Mouse (Mus musculus) neutrophil, adult 5-6 weeks (primary cell): Measurements from ENCODE around the gene Mtfr1l. TPM values are rescaled to one million over a fixed set of nuclear protein-coding genes. Genes with fewer than 3 reads are reported as not detected.
A peak's percentile ranks its signal among the peaks of the same experiment; 100 is the strongest.
"Not testable (repeated sequence)": the region's sequence is repeated elsewhere in the genome, so short reads cannot be mapped to it uniquely, and the experiment has no call there.

Source experiments
- ATAC-seq: fragments of 151-379, 151-347 bp; 2 replicates; pipeline ENCODE4 v1.8.0; 2017; ENCODE audit warnings: mild to moderate bottlenecking, moderate TSS enrichment; ENCODE audit not compliant: insufficient number of reproducible peaks, poor library complexity, low FRiP score, severe bottlenecking; ENCODE audit errors: extremely low read depth
- total RNA-seq: library from RNA; stranded (forward); fragments of 200-1000 nt; gene quantifications from 2 replicates; pipeline ENCODE4 v1.2.3, GENCODE M21; 2017

The Mtfr1l gene
- total RNA-seq, 1 experiment from 2014 or later = 37.7 TPM

DNA sequence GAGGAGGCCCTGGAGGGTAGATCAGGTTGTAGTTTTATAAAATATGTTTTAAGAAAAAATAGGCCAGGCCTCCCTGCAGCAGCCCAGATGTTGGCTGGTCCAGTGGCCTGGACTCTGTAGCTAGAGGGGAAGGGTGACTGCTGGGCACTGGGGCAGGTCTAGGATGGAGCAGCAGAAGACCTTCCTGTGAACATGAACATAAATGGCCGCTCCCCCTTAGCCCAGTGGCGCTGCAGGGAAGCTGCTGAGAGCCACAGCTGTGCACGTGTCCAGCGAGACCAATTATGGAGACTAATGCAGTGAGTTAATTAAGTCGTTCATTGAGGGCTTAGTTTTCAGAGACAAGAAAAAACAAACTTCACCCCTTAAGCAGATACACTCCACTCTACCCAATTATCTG lies 9.4 kb downstream of the Mtfr1l start:
- ATAC-seq = no peak

DNA sequence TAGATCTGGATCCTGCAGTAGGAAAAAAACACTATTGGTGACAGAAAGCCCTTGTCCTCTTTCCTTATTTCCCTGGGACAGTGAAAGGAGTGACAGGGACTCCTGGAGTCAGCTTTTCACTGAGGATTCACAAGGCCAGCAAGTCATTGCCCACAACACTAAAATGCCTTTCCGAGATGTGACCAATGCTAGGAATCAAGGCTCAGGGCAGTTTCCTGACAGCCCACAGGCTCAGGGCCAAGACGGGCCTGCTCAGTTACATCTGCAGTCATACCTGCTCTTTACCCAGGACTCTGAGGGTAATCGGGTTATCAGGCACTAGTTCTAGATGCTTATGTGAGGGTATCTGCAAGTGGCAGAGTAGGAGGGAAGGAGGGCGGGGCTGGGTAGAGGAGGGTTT lies 11.7 kb downstream of the Mtfr1l start:
- no peak for ATAC-seq

DNA sequence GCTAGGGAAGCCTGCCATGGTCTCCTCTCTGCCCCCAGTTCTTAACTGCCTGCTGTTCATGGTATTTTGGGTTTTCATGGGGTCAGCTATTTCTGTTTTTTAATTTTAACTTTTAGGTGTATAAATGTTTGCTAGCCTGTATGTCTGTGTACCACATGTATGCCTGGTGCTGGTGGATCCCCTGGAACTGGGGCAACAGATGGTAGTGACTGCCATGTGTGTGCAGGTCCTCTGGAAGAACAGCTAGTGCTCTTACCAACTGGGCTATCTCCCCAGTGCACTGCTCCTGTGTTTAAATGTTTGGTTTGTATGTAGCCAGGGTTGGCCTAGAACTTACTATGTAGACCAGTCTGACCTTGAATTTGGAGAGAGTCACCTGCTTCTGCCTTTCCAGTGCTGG lies 15.9 kb downstream of the Mtfr1l start:
- ATAC-seq = no peak

DNA sequence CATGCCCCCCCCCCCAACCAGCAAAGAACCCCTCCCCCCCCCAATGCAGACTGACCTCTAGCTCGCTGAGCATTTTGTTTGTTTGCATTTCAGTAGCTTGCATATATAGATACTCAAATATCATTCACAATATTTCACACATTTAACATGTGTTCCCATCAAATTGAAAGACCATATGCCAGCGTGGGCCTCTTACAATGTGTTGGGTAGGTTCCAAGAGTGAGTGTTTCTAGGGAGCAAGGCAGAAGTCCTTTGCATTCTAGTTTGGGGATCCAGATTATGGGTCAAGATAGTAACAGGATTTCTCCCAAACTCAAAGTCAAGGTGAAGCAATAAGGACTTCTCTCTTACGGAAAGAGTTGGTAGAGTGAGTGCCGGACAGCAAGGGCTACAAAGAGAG lies 16.6 kb downstream of the Mtfr1l start:
- no peak for ATAC-seq

DNA sequence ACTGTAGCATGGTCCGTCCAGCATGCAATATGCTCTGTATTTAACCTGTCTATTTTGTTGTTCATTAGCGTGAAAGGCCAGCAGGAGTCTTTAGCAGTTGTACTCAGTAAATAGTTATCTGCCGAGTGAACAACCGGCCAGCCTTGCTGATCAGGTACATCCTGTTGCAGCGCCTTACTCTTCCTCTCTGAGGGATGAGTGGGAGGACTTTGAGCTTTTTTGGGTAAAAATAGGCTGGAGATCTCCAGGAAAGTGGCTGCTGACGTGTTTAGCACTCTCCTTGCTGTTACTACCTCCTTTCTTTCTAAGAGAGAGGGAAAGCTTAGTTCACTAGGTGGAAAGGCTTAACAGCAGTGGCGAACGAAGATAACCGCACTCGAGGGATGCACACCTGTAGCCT lies 17.5 kb downstream of the Mtfr1l start:
- no peak for ATAC-seq

DNA sequence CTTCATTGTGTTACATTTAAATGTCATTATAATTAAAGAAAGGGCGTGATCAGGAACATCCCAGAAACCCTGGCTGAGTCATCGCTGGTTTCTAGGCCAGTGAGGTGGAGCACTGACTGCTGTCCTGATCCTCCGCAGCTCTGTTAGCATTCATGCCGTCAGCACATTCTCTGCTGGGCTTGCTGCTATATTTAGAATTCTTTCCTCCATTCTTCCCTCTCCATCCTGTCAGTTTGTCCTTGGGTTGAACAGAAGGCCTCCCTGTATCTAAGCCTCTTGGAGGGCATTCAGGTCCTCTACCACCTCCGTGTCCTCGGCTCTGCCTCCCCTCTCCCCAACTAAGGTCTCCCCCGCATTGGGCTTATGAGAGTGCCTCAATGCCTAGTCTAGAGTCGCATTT lies 18.2 kb downstream of the Mtfr1l start:
- ATAC-seq = no peak

DNA sequence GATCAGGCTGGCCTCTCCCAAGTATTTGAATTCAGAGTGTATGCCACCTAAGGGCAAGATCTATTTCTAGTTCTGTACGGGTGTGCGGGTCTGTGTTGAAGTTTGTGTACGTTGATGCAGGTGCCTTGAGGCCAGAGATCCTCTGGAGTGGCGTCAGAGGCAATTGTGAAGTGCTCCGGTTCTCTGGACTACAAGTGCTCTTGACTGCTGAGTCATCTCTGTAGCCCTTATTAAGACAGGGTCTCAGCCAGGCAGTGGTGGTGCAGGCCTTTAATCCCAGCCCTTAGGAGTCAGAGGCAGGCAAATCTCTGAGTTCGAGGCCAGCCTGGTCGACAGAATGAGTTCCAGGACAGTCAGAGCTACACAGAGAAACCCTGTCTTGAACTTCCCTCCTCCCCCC lies 19.6 kb downstream of the Mtfr1l start:
- ATAC-seq = no peak

DNA sequence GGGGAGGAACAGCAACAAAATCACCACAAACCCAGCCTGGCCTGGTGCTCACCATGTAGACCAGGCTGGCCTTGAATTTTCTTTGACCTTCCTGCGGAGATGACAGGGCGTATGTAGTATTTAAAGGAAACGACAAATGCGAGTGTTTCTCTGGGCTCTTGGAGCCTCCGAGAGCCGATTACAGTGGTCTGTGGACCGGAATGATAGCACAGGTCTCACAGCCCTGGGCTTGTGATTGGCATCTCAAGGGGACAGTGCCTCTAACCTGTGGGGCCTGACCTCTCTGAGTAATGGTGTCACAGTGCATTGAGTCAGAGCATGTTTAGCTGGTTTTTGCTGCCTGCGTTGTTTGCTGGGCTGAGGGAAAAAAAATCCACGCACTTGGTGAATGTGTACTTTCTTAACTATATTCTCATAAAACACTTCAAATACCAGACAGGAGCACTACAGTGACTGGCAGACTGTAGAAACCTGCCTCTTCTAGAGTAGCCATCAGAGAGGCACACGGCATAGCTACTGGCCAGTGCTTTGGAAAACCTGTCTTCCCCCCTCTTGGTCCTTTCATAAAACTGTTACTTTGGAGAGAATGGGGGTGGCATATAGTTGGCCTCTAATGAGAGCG lies 20.8 kb downstream of the Mtfr1l start:
- ATAC-seq = no peak

DNA sequence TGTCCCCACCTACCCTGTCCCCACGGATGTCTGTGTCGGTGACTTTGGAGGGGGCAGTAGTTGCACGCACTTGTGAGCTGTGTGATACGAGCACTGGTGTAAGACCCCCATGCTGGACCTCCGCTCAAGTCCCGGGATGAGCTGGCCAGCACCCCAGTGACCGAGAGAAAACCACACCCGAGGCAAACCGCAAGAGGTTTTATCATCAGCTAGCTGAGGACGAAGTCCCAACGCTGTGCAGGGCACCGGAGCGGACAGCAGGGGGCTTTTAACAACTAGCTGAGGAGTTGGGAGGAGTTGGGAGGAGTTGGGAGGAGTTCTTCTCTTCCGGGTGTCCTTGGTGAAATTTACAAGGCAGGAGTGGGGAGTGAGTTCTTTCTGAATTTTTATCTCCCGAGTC lies 22.4 kb downstream of the Mtfr1l start:
- ATAC-seq = no peak

DNA sequence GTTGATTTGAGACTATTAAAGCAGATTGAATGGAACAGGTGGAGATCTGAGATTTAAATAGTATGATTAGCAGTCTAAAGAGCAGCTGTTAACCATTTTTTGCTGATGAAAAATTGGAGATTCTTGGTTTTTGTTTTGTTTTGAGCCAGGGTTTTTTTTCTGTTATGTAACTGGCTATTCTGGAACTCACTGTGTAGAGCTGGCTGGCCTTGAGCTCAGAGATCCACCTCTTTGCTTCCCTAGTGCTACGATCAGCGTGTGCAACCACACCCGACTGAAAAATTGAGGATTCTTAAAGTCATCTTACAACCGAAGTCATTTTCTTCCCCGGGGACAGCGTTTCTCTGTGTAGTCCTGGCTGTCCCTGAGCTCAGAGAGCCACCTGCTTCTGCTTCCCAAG lies 23.5 kb downstream of the Mtfr1l start:
- no peak for ATAC-seq

DNA sequence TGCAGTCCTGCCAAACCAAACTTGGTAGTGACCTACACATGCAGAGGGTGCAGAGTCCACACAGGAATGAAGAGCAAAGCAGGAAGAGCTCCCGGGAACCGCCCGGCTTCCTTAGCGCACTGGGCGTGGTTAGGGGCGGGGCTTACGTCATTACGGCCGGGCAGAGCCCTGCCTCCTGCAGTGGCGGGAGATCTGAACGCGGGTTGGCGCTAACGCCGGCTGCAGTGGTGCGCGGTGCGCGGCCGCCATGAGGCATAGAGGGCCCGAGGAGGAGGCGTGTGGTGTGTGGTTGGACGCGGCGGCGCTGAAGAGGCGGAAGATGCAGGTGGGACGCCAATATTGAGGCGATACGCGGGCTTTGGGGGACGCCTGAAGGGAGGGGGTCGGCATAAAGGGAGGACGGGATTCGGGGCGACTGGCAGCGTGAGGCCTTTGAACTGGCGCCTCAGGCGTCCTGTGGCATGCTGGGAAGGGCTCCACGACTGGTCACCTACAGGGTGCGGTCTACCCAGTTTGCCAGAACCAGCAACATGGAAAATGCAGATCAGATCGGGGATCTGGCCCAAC lies 24.3 kb downstream of the Mtfr1l start, which contains the start of gene Aunip:
Gene Aunip, plus strand, starts transcription at position 155 of the 567 bp plus-strand sequence.
- ATAC-seq = peak; percentile 80

DNA sequence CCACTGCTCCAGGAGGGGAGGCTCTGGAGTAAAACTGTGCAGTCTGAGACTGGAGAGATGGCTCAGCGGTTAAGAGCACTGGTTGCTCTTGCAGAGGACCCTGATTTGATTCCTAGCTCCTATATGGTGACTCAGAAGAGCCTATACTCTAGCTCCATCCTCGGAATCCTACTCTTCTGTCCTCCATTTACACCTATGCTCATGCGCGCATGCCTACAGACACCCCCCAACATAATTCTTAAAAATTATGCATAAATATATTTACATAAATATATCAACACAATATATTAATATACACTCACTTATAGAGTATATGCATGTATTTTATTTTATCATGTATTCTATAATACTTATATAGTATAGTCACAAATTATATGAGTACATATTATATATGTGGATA lies 24.8 kb downstream of the Mtfr1l start:
- ATAC-seq = no peak

DNA sequence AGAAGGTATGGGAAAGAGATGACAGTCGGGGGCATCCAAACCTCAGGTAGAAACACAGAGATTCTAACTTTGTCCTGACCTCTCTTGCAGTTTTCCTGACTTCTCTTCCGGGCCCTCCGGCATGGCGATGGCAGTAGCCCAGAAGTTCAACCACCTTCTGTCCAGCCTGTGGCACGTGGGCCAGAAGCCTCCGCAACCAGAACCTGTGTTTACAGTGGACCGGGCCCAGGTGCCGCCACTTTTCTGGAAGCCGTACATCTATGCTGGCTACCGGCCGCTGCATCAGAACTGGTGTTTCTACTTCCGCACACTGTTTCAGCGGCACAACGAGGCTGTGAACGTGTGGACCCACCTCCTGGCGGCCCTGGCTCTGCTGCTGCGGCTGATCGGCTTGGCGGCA lies 28.5 kb downstream of the Mtfr1l start:
- no peak for ATAC-seq

DNA sequence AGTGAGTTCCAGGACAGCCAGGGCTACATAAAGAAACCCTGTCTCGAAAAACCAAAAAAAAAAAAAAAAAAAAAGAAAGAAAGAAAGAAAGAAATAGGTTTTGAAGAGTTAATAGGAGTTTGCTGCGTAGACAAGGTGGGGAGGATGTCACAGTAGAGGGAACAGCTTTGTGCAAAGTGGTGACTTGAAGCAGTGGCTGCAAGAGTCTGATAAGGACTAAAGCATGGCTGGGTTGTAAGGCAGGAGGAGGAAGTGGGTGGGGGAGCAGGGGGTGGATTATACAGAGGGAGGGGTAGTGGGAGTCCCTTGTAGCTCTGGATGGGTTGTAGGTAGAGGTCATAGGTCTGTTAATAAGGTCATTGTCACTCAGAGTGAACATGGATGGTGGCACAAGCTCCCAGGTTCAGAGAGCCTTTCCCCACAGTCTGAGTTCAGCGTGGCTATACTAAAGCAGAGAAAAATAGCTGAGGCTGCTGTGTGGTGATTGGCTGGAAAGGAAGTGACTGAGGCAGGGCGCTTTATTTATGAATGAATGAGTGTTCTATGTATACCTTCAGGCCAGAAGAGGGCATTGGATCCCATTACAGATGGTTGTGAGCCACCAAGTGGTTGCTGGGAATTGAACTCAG lies 29.1 kb downstream of the Mtfr1l start:
- ATAC-seq = no peak

DNA sequence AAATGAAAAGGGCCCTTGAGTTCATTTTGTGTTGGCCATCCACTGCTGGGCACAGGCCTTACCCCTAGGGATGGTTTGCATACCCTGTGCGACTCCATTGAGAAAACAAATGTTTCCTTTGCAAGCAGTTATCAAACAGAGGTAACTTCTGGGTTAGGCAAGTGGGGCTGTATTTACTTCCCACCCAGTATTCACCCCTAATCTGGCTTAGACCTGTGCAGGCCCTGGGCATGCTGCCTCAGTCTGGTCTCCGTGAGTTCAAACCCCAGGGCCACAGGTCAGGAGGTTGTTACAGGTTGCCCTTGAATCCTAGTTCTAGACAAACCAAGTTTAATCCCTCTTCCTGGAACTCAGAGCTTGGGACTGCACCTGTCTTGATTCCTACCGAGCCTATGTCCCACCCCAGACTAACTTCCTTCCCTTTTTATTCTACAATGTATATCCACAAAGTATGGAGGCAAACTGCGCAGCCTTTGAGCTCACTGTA lies 29.8 kb downstream of the Mtfr1l start:
- no peak for ATAC-seq

DNA sequence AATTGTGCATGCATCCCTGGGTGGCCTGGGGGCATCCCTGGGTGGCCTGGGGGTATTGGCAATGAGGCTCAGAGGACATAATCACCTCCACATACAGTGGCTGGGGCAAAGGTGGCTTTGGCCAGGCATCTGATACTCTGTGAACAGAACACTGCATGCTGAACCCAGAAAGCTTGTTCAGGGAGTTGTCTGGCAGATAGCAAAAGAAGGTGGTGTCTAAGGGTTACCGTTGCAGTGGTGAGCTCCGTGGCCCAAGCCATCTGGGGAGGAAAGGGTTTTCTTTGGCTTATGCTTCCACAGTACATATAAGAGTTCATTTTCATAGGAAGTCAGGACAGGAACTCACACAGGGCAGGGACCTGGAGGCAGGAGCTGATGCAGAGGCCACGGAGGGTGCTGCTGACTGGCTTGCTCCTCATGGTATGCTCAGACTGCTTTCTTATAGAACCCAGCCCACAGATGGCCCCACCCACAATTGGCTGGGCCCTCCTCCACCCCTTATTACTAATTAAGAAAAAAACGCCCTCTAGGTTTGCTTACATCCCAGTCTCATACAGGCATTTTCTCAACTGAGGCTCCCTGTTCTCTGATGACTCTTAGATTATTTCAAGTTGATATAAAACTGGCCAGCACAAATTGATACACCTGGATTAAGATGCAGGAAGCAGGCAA lies 31.4 kb downstream of the Mtfr1l start:
- no peak for ATAC-seq

DNA sequence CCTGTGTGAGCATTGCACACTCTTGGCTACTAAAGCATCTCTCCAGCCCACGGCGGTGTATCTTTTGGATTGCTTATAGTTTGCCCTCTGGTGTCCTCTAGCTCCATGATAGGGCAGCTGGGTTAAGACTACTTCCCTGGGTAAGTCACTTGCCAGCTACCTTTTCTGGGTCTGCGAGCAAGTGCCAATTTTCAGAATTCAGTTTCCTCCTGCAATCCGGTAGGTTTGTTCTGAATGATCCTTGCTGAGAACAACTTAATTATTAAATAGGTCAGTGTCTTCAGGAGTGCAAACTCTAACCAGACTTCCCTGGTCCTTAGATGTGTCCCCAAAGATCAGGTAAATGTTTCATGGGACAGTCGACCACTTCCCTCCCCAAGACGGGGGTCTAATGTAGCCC lies 34.1 kb downstream of the Mtfr1l start:
- ATAC-seq = no peak

DNA sequence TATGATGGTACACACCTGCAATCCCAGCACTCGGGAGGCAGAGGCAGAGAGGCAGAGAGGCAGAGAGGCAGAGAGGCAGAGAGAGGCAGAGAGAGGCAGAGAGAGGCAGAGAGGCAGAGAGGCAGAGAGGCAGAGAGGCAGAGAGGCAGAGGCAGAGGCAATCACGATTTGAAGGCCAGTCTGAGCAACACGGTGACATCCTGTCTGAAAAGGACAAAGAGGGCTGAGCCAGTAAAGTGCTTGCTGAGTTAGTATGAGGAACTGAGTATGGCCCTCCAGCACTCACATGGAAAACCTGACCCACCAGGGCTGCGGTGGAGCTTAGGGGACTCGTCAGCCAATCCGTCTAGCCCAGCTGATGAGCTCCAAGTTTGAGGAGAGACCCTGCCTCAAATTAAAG lies 36.2 kb downstream of the Mtfr1l start:
- not testable (repeated sequence) for ATAC-seq

DNA sequence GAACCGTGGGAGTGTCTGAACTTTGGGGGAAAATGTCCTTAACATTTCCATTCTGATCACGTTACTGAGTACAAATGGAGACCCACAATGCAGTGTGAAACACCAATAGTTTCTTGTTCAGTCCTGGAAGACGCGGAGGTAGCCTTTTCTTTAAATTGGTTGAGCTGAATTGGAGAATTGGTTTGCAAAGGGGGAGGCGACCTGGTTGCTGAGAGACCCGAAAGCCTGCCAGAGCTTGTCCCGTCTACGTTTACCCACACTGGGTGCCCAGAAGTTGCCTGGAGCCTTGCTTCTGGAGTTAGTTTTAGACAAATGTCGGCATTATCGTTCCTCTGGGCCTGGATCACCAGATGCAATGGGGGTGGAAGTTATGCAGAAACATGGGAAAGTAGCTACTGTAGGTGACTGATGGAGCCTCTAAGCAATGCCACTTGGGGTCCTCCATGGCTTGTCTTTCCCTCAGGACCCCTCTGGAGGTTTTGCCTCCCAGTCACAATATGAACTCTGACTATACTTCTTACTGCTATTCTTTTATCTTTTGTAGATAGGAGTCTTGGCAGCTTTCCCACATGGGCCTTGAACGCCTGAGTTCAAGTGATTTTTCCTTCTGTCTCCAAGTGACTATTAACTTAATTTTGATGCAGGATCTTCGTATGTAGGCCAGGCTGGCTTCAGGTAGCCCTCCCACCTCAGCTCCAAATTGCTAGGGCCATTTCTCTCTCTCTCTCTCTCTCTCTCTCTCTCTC lies 37.0 kb downstream of the Mtfr1l start:
- no peak for ATAC-seq
